Mouse (Mus musculus) lung, adult 18-20 months (tissue): ENCODE measurements around the gene Pik3c2a.
A peak's percentile ranks its signal among the peaks of the same experiment; 100 is the strongest.
"Not testable (repeated sequence)": the region's sequence is repeated elsewhere in the genome, so short reads cannot be mapped to it uniquely, and the experiment has no call there.

Experiments used
- DNase-seq, 2 experiments: peaks; one replicate each; pipeline ENCODE4 v3.0.0; 2022; ENCODE audit warnings: mixed read lengths in 2 of 2

Pik3c2a gene

DNA sequence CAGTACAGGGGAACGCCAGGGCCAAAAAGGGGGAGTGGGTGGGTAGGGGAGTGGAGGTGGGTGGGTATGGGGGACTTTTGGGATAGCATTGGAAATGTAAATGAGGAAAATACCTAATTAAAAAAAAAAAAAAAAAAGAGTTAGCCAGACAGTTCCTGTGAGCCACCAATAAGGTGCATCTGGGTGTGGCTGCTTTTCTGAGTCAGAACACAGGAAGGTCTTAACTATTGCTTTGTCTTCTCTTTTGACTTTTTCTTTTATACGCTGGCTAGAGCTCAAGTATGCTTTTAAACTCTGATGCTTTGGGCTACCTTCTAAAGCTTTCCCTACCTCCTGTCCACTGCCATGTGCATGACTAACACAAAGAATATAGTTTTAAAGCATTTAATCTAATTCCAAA lies 55.9 kb downstream of the Pik3c2a start:
- not testable (repeated sequence) for DNase-seq

DNA sequence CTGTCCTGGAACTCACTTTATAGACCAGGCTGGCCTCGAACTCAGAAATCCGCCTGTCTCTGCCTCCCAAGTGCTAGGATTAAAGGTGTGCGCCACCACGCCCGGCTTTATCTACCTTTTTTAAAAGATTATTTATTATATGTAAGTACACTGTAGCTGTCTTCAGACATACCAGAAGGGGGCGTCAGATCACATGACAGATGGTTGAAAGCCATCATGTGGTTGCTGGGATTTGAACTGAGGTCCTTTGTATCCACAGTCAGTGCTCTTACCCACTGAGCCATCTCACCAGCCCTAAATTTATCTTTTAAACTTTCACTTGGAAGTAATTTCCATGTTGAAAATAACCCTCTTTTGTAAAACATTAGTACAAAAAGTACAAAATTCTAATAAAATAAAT lies 64.1 kb downstream of the Pik3c2a start:
- DNase-seq, result not testable (repeated sequence)

DNA sequence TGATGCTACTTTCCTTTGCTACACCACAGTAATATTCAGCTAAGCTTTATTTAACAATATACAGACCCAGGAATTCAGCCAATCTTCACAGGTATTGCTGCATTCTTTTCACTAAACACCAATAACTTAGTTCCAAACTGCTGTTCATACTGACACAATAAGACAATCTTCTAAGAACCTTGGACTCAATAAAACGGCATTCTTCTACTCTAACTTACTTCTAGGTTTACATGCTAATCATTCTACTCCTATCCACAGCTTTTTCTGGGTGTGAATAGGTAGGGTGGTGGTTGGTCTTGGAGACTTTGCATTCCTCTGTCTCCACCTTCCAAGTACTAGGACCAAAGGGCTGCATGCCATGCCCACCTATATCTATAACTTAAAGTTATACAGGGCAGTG lies 69.0 kb downstream of the Pik3c2a start:
- DNase-seq, result no peak

DNA sequence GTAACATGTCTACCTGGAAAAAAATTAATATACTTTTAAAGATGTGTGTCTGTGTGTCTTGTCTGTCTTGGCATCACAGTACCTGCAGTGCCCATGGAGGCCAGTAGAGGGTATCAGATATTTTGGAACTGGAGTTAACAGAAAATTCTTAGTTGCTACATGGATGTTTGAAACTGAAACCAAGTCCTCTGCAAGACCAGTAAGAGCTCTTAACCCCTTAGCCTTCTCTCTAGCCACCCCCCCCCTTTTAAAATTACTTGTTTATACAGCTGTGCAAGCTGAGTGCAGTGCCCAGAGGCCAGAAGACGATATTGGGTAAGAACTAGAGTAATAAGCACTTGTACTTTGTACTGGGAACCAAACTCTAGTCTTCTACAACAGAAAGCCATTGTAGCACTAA lies 107.0 kb downstream of the Pik3c2a start:
- peak; percentile 68 to 82 for DNase-seq

DNA sequence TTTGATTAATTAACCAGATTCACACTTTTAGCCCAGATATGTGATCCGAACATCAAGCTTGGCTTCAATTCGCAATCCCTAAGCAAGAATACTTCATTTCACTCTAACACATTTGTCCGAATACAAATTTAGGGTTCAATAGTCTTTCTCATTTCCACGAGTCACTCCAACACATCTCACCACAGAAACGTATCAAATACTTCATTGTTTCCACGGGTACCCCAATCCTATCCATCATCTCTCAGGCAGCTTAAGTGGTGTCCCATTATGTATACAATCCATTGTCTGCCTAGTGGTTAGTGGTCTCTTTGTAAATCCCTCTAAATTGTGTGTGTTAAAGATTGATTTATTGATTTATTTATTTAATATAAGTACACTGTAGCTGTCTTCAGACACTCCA lies 108.1 kb downstream of the Pik3c2a start:
- DNase-seq, result no peak

DNA sequence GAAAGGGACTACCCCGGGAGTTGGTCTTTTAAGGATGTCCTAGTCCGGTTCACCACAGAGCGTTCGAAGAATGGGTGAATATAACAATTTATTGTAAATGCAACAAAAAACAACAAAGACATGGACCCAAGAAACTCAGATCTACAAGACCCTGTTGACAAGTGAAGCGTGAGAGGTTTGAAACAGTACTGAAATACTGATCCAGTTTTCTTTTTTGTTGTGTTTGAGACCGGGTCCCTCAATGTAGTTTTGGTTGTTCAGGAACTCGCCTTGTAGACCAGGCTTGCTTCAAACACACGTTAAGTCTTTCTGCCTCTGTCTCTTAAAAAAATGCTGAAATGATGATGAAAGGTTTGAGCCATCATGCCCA lies 108.6 kb downstream of the Pik3c2a start:
- DNase-seq, result no peak

DNA sequence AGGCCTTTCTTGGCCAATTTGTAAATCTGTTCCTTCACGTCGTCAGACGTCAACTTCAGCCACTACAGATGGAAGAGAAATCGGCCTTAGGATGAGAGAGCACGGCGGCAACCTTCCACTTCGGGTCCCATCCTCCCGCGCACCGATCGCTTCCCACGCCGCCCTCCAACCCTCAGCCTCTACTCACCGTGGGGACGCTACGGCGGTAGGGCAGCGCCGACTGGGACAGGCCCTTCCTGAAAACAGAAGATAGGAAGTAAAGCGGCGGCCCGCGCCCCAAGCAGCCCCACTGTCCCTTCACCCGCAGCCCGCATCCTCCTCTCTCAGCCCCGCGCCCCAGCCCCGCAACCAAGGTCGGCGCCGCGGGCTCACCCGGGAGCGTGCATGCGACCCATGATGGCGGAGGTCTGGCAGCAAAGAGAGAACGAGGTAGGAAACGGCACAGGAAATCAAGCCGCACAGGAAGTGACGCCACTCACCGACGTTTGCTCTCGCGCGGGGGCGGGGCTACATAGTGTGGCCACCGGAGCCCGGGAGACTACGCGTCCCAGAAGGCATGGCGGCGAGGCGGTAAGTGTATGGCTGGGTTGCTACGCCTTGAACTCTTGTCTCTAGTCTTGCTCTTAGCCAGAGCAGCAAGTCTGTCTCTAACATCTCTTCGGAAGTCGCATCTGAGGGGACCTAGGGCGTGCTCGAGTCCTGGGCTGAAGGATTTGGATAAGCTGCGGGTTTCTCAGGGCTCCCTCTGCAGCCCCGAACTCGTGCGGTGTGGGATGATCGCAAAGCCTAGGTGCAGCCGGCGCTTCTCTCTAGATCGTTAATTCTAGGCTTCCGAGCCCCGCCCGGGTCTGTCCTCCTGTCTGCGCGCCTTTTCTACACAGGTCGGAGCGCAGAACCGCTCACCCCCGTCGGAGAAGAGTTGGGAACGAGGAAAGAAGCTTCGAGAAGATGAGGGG lies 109.3 kb downstream of the Pik3c2a start, which contains the start of gene Rps13:
Rps13 (minus strand) TSS at position 483 of the 956 bp plus-strand sequence.
- DNase-seq, result peak; percentile 98

DNA sequence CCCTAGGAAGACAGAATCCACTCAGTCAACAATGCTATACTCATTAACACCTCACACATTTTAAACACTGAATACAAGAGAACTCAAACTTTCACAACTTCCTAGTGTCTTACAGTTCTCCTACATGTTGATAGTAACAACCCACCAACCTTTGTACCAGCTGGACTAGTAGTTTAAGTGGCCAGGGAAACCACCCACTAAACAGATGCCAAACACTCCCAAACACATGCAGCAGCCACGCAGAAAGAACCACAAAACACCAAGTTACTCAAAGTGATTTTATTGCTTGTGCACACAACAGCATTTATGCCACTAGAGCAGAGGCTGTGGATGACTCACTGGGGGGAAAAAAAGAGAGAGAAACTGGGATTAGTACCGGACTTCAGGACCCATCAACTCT lies 112.0 kb downstream of the Pik3c2a start:
- DNase-seq, result no peak

DNA sequence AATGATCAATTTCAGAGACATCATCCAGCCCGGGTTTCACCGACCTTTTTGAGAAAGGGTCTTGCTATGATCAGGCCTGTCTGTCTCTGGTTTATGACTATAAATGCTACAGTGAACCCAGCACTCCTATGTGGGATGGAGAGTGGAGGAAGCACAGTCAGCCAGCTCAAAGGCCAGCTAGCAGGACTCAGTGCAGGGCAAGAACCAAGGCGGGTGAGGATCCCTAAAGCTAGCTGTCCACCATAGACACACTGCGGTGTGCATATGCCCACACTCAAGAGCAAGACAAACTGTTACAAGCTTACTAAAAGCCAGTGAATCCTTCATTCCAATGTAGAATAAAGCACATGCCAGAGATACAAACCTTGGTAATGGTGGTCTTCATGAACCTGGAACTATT lies 113.4 kb downstream of the Pik3c2a start:
- no peak for DNase-seq

DNA sequence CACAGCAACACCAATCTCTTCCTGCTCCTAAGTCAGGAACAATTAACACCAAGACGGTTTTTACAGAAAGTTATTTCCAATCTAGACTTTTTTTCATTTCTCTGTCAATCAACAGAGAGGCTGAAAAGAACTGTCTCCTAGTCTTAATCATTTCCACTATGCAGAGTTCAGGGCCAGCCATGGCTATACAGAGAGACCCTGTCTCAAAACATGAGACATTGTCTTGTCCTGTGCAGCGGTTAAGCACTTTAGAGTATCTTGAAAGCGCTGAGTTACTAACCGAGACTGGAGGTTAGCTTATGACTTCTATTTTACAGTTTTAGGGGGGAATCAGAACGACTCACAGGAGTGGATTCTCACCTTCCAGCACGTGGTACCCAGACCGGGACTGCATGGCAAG lies 114.5 kb downstream of the Pik3c2a start:
- DNase-seq, result no peak

DNA sequence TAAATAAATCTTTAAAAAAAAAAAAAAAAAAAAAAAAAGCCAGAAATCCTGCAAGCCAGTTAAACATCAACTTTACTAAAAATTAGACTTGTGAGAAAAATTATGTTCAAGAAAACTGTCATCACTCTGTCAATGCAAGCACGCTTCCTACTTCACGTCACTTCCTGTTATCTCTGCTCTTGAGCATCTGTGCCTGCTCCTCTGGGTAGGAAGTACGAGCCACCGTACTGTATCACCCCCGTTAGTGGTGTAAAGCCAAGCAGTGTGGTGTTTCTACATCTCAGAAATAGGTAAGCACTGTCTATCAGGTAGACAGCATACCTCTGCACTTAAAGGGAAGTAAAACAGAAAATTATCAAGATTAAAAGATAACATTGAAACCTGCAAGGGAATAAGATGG lies 115.3 kb downstream of the Pik3c2a start:
- no peak for DNase-seq

DNA sequence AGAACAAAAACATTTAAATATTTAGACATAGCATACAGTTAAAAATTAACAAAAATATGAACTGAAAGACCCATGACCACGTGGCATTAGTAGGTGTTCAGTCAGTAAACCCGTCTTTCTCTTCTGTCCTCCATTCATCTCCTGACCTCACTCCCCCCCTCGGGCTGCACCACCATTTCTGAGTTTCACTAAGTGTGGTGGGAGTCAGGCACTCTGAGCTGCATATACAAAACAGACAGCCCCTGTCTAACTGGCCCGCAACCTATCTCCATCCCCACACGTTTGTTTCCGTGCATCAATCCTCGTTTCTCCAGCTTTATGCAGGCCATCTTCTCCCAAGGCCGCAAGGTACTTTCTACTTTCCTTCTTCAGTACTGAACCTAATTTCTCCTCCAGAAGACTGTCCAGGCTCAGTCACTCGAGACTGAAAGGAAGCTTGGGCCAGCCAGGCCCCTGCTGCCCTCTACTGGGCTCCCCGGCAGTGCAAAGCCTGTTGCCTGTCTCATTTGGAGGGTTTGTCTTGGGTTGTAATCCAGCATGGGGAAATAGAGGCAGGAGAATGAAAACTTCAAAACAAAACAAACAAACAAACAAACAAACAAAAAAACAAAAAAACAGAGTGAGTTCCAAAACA lies 119.8 kb downstream of the Pik3c2a start:
- peak; percentile 57 to 76 for DNase-seq

DNA sequence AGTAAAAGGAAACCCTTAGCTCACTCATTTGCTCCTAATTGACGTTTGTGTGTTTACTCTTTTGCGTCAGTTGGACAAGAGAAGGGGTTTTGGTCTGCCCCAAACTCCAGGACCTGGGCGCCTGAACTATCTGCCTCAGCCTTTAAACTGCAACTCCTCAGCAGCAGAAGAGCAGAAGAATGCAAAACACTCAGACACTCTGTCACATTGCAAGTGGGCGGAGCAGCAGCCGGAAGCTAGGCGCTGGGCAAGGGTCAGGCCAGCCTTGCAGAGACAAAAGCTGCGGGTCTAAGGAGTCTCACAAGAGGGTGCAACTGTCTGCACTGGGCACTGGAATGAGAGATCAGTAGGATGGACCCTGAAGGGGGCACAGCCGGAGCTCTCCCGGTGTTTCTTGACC lies 133.8 kb downstream of the Pik3c2a start:
- DNase-seq, result peak; percentile 26 to 33

DNA sequence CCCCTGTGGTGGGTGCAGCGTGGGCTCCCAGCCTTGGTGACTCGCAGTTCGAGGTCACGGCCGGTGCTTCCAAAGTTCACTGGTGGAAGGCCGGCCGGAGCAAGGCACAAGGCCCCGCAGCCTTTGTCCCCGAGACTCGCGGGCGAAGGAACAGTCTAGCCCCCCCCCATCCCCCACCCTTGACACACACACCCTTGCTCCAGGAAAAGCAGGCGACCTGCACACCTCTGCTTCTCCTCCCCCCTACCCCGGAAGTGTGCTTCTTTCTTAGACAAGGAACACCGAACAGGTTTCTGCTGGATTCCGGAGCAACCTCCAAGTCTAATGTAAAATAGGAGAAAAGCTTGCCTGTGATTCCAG lies 134.6 kb downstream of the Pik3c2a start:
- peak in 1 of 2 experiments; percentile 42 for DNase-seq

DNA sequence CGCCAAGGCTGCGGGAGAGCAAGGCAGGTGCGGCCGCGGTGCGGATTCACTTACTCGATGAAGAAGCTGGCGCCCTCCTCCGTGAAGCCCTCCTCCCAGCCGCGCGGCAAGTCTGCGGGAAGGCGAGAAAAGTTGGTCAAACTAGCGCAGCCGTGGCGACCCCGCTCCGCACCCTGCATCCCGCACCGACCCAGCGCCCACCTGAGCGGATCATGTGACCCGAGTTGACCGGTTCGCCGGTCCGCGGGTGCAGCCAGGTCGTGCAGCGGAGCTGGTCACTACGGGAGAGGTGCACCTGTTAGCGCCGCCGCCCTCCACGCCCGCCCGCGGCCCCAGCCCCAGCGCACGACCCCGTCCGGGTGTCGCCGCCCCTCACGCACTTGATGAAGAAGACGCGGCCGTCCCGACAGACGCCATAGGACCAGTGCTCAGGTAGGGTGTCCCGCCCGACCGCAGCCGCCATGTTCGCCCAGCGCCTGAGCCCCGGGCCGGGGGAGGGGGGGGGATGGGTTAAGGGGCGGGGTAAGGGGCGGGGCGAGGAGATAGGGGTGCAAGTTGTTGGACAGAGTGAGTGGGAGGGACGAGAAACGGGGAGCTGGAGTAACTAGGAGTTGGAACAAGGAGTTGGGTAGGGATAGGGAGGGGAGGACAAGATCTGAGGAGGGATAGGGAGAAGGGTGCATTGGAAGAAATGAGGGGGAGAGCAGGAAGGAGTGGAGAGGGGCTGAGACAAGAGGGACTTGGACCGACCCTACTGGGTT lies 135.2 kb downstream of the Pik3c2a start, which contains the start of gene Plekha7:
Plekha7 (minus strand) TSS at position 506 of the 761 bp plus-strand sequence.
- DNase-seq, result peak; percentile 59 to 70

DNA sequence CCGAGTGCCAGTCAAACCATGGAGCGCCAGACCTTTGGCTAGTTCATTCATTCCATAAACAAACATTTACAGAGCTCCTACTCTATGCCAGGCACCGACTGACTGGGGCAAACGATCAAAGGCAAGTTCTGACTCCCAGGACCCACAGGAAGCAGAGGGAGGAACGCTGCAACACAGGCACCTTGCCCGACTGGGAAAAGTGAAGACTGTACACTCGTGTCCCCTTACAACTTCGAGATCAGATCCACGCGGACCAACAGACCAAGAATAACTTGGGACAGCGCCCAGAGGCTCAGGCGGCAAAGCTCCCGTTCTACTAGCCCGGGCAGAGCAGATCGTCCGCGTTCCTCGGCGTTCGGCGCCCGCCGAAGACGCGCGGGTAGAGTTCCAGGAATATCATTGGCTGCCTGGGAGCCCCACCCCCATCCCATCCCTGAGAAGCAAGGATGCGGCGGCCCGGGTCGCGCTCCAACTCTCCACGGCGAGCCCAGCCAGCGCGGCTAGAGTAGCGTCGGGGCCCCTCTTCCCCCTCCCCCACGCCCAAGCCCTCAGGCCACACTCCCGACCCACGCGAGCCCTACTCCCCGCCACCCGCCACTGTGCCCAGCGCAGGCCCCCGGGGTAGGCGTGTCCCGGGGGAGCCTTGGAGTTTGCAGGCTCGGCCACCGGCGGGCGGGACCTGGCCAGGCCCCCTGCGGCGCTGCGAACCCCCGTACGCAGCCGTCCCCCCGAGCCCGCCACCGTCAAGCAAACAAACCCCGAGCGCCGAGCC lies 136.0 kb downstream of the Pik3c2a start:
- DNase-seq, result peak; percentile 73 to 76

DNA sequence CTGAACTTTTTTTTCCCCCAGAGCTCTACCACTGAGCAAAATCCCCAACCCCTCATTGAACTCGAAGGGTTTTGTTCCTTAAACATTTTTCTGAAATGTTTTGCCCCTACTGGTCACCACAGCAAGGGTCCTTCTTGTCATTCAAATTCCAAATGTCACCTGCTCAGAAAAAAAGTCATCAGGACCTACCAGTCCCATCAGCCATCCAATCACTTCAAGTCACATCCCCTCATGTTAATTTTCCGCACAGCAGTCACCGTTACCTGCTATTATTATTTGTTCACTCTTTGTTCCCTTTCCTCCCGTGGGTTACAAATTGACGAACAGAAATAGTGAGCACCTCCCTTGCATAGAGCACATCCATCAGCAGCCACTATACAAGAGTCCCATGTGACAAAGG lies 136.6 kb downstream of the Pik3c2a start:
- DNase-seq, result no peak

DNA sequence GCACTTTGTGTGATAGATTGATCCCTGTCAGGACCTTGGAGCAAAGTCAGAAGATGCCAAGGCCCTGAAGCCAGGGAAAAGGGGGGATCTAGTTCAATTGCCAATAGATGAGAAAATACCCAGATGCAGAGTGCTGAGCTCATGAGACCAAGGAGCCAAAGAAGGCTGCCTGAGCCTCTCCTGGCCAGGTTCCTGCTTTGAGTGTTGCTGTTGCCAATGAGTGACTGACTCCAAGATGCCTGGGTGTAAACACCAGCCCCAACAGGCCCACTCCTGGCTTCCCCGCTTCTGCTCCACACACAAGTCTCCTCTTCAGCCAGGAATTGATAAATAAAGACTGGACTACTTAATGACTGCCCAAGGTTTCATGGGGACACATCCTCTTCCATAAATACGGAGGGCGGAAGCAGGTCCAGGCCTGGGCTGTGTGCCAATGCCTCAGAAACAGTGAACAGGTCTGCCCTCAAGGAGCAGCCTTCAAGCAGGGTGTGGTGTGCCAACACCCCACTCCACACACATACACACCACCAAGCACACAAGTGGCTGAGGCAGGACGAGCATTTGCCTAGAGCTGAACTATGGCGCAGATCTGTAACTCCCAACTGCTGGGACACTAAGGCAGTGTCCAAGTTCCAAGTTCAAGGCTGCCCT lies 141.5 kb downstream of the Pik3c2a start:
- DNase-seq, result peak; percentile 39 to 52

DNA sequence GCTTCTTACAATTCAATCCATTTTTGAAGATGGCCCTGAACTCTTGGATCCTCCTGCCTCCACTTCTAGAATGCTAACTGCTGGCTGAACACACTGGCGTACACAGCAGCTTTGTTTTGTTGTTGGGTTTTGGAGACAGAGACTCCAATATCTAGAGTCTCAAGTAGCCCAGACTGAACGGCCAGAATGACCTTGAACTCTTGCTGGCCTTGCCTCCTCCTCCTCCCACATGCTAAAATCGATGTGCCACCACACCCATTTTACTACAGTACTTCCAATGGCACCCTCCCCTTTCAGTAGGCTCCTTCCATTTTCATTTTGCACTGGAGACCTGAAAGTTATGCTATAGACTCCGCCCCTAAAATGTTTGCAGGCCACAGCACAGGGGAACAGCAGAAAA lies 142.1 kb downstream of the Pik3c2a start:
- no peak for DNase-seq

DNA sequence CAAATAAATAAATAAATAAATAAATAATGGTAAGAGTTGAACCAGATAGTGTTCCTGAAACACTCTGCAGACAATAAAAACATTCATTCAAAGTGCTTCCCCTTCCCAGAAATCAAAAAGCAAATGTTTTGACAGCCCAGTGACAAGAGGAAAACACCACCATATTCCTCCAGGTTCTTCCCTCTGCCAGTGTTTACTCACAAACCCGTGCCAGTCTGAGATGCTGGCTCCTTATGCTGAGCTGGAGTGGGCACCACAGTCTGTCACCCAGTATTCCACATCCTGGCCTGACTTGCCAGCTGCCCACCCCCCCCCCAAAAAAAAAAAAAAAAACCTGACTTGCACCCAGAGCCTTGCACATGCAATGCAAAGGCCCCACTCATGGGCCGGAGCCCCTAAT lies 144.4 kb downstream of the Pik3c2a start:
- DNase-seq, result no peak

DNA sequence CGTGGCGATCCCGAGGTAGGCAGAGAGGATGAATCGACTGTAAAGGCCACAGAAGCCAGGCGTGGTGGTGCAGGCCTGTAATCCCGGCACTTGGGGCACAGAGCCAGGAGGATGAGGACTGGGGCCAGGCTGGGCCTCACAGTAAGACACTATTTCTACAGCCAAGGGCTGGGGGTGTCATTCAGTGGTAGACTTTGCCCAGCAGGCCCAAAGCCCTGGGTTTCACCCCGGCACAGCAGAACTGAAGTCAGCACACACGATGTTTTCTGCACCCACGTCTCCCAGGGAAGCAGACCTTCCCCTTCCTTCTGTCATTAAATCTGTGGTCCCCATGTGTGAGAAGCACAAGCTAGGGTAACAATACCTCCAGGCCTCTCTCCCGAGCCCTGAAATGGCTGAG lies 144.9 kb downstream of the Pik3c2a start:
- DNase-seq, result no peak

DNA sequence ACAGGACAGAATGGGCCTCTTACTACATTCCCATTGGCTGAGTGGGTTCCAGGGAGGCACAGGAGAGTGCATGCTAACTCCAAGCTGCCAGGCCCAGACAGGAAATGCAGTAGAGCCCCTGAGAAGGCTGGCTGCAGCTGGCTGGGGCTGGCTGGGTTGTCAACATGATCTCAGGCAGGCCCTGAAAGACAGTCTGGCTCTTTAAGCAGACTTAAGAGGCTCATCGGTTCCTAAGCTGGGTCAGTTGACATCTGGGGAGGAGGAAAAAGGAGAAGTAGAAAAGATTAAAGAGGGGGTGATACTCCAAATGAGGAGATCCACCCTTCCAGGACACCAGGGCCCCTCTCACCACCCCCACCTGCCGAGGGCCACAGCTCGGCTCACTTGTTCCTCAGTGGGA lies 148.3 kb downstream of the Pik3c2a start:
- DNase-seq, result no peak
